Mouse (Mus musculus) embryonic facial prominence, embryonic 13.5 days (tissue): ENCODE results near the gene Itgam. TPM values are rescaled to one million over a fixed set of nuclear protein-coding genes. Genes with fewer than 3 reads are reported as not detected.

Experiments
- ATAC-seq: fragments of 200-750 bp; cut with Nextera tagmentation; 2 replicates; pipeline ENCODE4 v1.8.0; 2017; ENCODE audit warnings: low read depth; ENCODE audit not compliant: insufficient number of reproducible peaks, insufficient read depth, low FRiP score, low TSS enrichment
- H3K27ac ChIP-seq: fragments of 300-500 bp; sonication (generic); 2 replicates; pipeline ENCODE4 v1.5.1; 2015; ENCODE audit warnings: moderate library complexity, mild to moderate bottlenecking, inconsistent platforms
- H3K27me3 ChIP-seq: fragments of 300-500 bp; sonication (generic); 2 replicates; pipeline ENCODE4 v1.6.1; 2015; ENCODE audit warnings: mild to moderate bottlenecking, inconsistent platforms
- H3K36me3 ChIP-seq: fragments of 300-500 bp; sonication (generic); 2 replicates; pipeline ENCODE4 v1.6.1; 2015; ENCODE audit warnings: mild to moderate bottlenecking, inconsistent platforms
- H3K4me1 ChIP-seq: fragments of 300-500 bp; sonication (generic); 2 replicates; pipeline ENCODE4 v1.6.1; 2015; ENCODE audit warnings: inconsistent platforms
- H3K4me2 ChIP-seq: fragments of 300-500 bp; sonication (generic); 2 replicates; pipeline ENCODE4 v1.6.1; 2015; ENCODE audit warnings: moderate library complexity, mild to moderate bottlenecking, inconsistent platforms
- H3K4me3 ChIP-seq: fragments of 300-500 bp; sonication (generic); 2 replicates; pipeline ENCODE4 v1.5.1; 2015; ENCODE audit warnings: mild to moderate bottlenecking, inconsistent platforms
- H3K9ac ChIP-seq: fragments of 300-500 bp; sonication (generic); 2 replicates; pipeline ENCODE4 v1.6.1; 2015; ENCODE audit warnings: mild to moderate bottlenecking, inconsistent platforms
- H3K9me3 ChIP-seq: fragments of 300-500 bp; sonication (generic); 2 replicates; pipeline ENCODE4 v1.6.1; 2016; ENCODE audit warnings: inconsistent platforms
- WGBS: fragments of 180-500 bp; shearing (Covaris S2); methylation state at CpG from one replicate; pipeline ENCODE4 v1.1.7; 2015; ENCODE audit warnings: mixed read lengths; 5-methylcytosine and 5-hydroxymethylcytosine counted together
- polyA plus RNA-seq: library from polyadenylated mRNA; unstranded; fragments of >200 nt; fragmentation: Nextera tagmentation; extraction: Ambion mirVana; gene quantifications from 2 replicates; pipeline ENCODE4 v1.2.1, GENCODE M21; 2015

Itgam gene
- polyA plus RNA-seq, 1 experiment from 2014 or later, result 0.73 TPM

GRCm38 (mm10) chr7:128058576-128058975 is 3.9 kb upstream of the Itgam start:
- Histone ChIP-seq H3K9ac (no peak overlapping the region), H3K27me3 (no peaks in the 10 kb centered on the region), H3K27ac (no peak overlapping the region), H3K4me3 (no peak overlapping the region), H3K36me3 (no peaks in the 10 kb centered on the region), H3K4me2 (no peak overlapping the region), H3K4me1 (no peaks in the 10 kb centered on the region), H3K9me3 (no peaks in the 10 kb centered on the region)
- no peak for ATAC-seq
- 65% methylated on average over 7 of the region's 7 CpGs for WGBS

GRCm38 (mm10) chr7:128059091-128059490 is 3.3 kb upstream of the Itgam start:
- WGBS, result 73% methylated on average over 4 of the region's 4 CpGs
- H3K27me3 ChIP-seq, result no peaks in the 10 kb centered on the region
- H3K4me1 ChIP-seq, result no peaks in the 10 kb centered on the region
- H3K27ac ChIP-seq, result no peak overlapping the region
- no peak overlapping the region for H3K9ac ChIP-seq
- H3K9me3 ChIP-seq, result no peaks in the 10 kb centered on the region
- H3K4me2 ChIP-seq, result no peak overlapping the region
- no peaks in the 10 kb centered on the region for H3K36me3 ChIP-seq
- no peak for ATAC-seq
- no peak overlapping the region for H3K4me3 ChIP-seq

- 90% methylated on average over 6 of the region's 6 CpGs for WGBS
- 0 out of 2 replicates have a peak, but pooled peaks cover 3% of the 10 kb centered on the region for H3K9me3 ChIP-seq
- no peak overlapping the region for H3K27ac ChIP-seq
- no peak overlapping the region for H3K4me3 ChIP-seq
- ATAC-seq, result no peak
- H3K9ac ChIP-seq, result no peak overlapping the region
- no peak overlapping the region for H3K4me2 ChIP-seq
- no peaks in the 10 kb centered on the region for H3K27me3 ChIP-seq
- H3K36me3 ChIP-seq, result no peaks in the 10 kb centered on the region
- no peaks in the 10 kb centered on the region for H3K4me1 ChIP-seq
These were observed 856 bp downstream of the Itgam start for GRCm38 (mm10) chr7:128063211-128063781.

- H3K36me3 ChIP-seq, result no peaks in the 10 kb centered on the region
- H3K4me1 ChIP-seq, result no peaks in the 10 kb centered on the region
- H3K27ac ChIP-seq, result no peak overlapping the region
- no peak overlapping the region for H3K9ac ChIP-seq
- H3K4me3 ChIP-seq, result no peak overlapping the region
- 0 out of 2 replicates have a peak, but pooled peaks cover 3% of the 10 kb centered on the region for H3K9me3 ChIP-seq
- ATAC-seq, result no peak
- H3K4me2 ChIP-seq, result no peak overlapping the region
- H3K27me3 ChIP-seq, result no peaks in the 10 kb centered on the region
- 75% methylated on average over 5 of the region's 5 CpGs for WGBS
These were observed 3.1 kb downstream of the Itgam start for GRCm38 (mm10) chr7:128065547-128065946.

- H3K36me3 ChIP-seq, result no peaks in the 10 kb centered on the region
- no peak for ATAC-seq
- no peak overlapping the region for H3K4me2 ChIP-seq
- H3K9ac ChIP-seq, result no peak overlapping the region
- H3K4me3 ChIP-seq, result no peak overlapping the region
- H3K9me3 ChIP-seq, result 0 out of 2 replicates have a peak, but pooled peaks cover 3% of the 10 kb centered on the region
- no peaks in the 10 kb centered on the region for H3K4me1 ChIP-seq
- WGBS, result 68% methylated on average over 3 of the region's 3 CpGs
- no peaks in the 10 kb centered on the region for H3K27me3 ChIP-seq
- H3K27ac ChIP-seq, result no peak overlapping the region
These were observed 5.4 kb downstream of the Itgam start for GRCm38 (mm10) chr7:128067847-128068246.

- Histone ChIP-seq H3K4me3 (no peak overlapping the region), H3K27me3 (no peaks in the 10 kb centered on the region), H3K4me1 (no peaks in the 10 kb centered on the region), H3K9ac (no peak overlapping the region), H3K9me3 (0 out of 2 replicates have a peak, but pooled peaks cover 3% of the 10 kb centered on the region), H3K27ac (no peak overlapping the region), H3K4me2 (no peak overlapping the region), H3K36me3 (no peaks in the 10 kb centered on the region)
- 72% methylated on average over 2 of the region's 2 CpGs for WGBS
- ATAC-seq, result no peak
These were observed 7.4 kb downstream of the Itgam start for GRCm38 (mm10) chr7:128069844-128070243.

GRCm38 (mm10) chr7:128071816-128072215 is 9.4 kb downstream of the Itgam start:
- no peak for ATAC-seq
- 76% methylated on average over 4 of the region's 4 CpGs for WGBS
- Histone ChIP-seq H3K27ac (no peak overlapping the region), H3K9ac (no peak overlapping the region), H3K9me3 (no peaks in the 10 kb centered on the region), H3K4me3 (no peak overlapping the region), H3K4me1 (no peaks in the 10 kb centered on the region), H3K36me3 (no peaks in the 10 kb centered on the region), H3K4me2 (no peak overlapping the region), H3K27me3 (no peaks in the 10 kb centered on the region)

- Histone ChIP-seq H3K4me2 (no peak overlapping the region), H3K27me3 (no peaks in the 10 kb centered on the region), H3K9me3 (no peaks in the 10 kb centered on the region), H3K9ac (no peak overlapping the region), H3K36me3 (no peaks in the 10 kb centered on the region), H3K4me1 (no peaks in the 10 kb centered on the region), H3K27ac (no peak overlapping the region), H3K4me3 (no peak overlapping the region)
- ATAC-seq, result no peak
- WGBS, result 67% methylated on average over 8 of the region's 8 CpGs
These were observed 17.6 kb downstream of the Itgam start for GRCm38 (mm10) chr7:128080012-128080411.

GRCm38 (mm10) chr7:128089141-128089540 is 26.7 kb downstream of the Itgam start:
- no peak overlapping the region for H3K9ac ChIP-seq
- no peak overlapping the region for H3K4me2 ChIP-seq
- H3K4me1 ChIP-seq, result no peaks in the 10 kb centered on the region
- no peaks in the 10 kb centered on the region for H3K9me3 ChIP-seq
- whole genome bisulfite sequencing, result 82% methylated on average over 7 of the region's 7 CpGs
- H3K27ac ChIP-seq, result no peak overlapping the region
- ATAC-seq, result no peak
- no peak overlapping the region for H3K4me3 ChIP-seq
- H3K27me3 ChIP-seq, result no peaks in the 10 kb centered on the region
- no peaks in the 10 kb centered on the region for H3K36me3 ChIP-seq

- 78% methylated on average over 1 of the region's 1 CpGs for WGBS
- H3K36me3 ChIP-seq, result no peaks in the 10 kb centered on the region
These were observed 35.7 kb downstream of the Itgam start for GRCm38 (mm10) chr7:128098135-128098534.

GRCm38 (mm10) chr7:128100742-128101357 is 38.4 kb downstream of the Itgam start:
- Histone ChIP-seq H3K4me3 (no peak overlapping the region), H3K4me1 (0 out of 2 replicates have a peak, but pooled peaks cover 4% of the 10 kb centered on the region), H3K27me3 (no peaks in the 10 kb centered on the region), H3K9me3 (no peaks in the 10 kb centered on the region), H3K4me2 (no peak overlapping the region), H3K27ac (no peak overlapping the region), H3K9ac (no peak overlapping the region), H3K36me3 (no peaks in the 10 kb centered on the region)
- 72% methylated on average over 2 of the region's 2 CpGs for WGBS
- ATAC-seq, result no peak

More at GRCm38 (mm10) chr7:128098135-128098534, 35.7 kb downstream of the Itgam start:
- Histone ChIP-seq H3K4me2 (no peak overlapping the region), H3K27ac (no peak overlapping the region), H3K9ac (no peak overlapping the region), H3K9me3 (no peaks in the 10 kb centered on the region), H3K4me3 (no peak overlapping the region), H3K27me3 (no peaks in the 10 kb centered on the region), H3K4me1 (0 out of 2 replicates have a peak, but pooled peaks cover 4% of the 10 kb centered on the region)
- no peak for ATAC-seq

GRCm38 (mm10) chr7:128105246-128105645 is 42.8 kb downstream of the Itgam start:
- no peak for ATAC-seq
- Histone ChIP-seq H3K27ac (no peak overlapping the region), H3K4me1 (no peaks in the 10 kb centered on the region), H3K9ac (no peak overlapping the region), H3K4me2 (no peak overlapping the region), H3K27me3 (no peaks in the 10 kb centered on the region), H3K36me3 (no peaks in the 10 kb centered on the region), H3K9me3 (no peaks in the 10 kb centered on the region), H3K4me3 (no peak overlapping the region)
- WGBS, result 35% methylated on average over 4 of the region's 4 CpGs
